Mouse (Mus musculus) forebrain, embryonic 14.5 days (tissue): ENCODE data around the gene Cck. TPM values are rescaled to one million over a fixed set of nuclear protein-coding genes. Genes with fewer than 3 reads are reported as not detected.

Experiments used
- ATAC-seq: fragments of 200-750 bp; cut with Nextera tagmentation; 2 replicates; pipeline ENCODE4 v1.8.0; 2017; ENCODE audit warnings: mild to moderate bottlenecking, moderate library complexity
- DNase-seq: peaks from one replicate; pipeline ENCODE4 v3.0.0-alpha.2; 2015; ENCODE audit warnings: low spot score
- H3K27ac ChIP-seq: fragments of 300-500 bp; sonication (generic); 2 replicates; pipeline ENCODE4 v1.5.1; 2014; ENCODE audit warnings: low read depth, mild to moderate bottlenecking, control low read depth, low read length, moderate library complexity
- H3K27me3 ChIP-seq: fragments of 300-500 bp; sonication (generic); replicated peaks from 2 replicates; pipeline ENCODE4 v1.6.1; 2014; ENCODE audit warnings: low read length, control low read depth, mixed read lengths; ENCODE audit not compliant: control insufficient read depth, insufficient read depth
- H3K36me3 ChIP-seq: fragments of 300-500 bp; sonication (generic); 2 replicates; pipeline ENCODE4 v1.6.1; 2014; ENCODE audit warnings: low read length, control low read depth; ENCODE audit not compliant: control insufficient read depth, insufficient read depth
- H3K4me1 ChIP-seq: fragments of 300-500 bp; sonication (generic); 2 replicates; pipeline ENCODE4 v1.6.1; 2014; ENCODE audit warnings: antibody characterized with exemption, low read length, control low read depth; ENCODE audit not compliant: control insufficient read depth, insufficient read depth
- H3K4me2 ChIP-seq: fragments of 300-500 bp; sonication (generic); 2 replicates; pipeline ENCODE4 v1.6.1; 2014; ENCODE audit warnings: mild to moderate bottlenecking, control low read depth, low read length
- H3K4me3 ChIP-seq: fragments of 300-500 bp; sonication (generic); 2 replicates; pipeline ENCODE4 v1.5.1; 2014; ENCODE audit warnings: low read depth, low read length, control low read depth
- H3K9ac ChIP-seq: fragments of 300-500 bp; sonication (generic); 2 replicates; pipeline ENCODE4 v1.6.1; 2014; ENCODE audit warnings: mild to moderate bottlenecking, low read length, control low read depth, moderate library complexity
- H3K9me3 ChIP-seq: fragments of 300-500 bp; sonication (generic); replicated peaks from 2 replicates; pipeline ENCODE4 v1.6.1; 2016; ENCODE audit warnings: low read length, control low read depth, mixed read lengths; ENCODE audit not compliant: control insufficient read depth
- WGBS: fragments of 180-500 bp; shearing (Covaris S2); extraction: QIAGEN DNeasy Blood & Tissue Kit; methylation state at CpG from one replicate; pipeline ENCODE4 v1.1.7; 2014; 5-methylcytosine and 5-hydroxymethylcytosine counted together
- polyA plus RNA-seq: library from polyadenylated mRNA; unstranded; fragments of >200 nt; fragmentation: Nextera tagmentation; extraction: Ambion mirVana; gene quantifications from 2 replicates; pipeline ENCODE4 v1.2.1, GENCODE M21; 2014

The Cck gene
- polyA plus RNA-seq, 1 experiment from 2014 or later: 30.2 TPM

DNA sequence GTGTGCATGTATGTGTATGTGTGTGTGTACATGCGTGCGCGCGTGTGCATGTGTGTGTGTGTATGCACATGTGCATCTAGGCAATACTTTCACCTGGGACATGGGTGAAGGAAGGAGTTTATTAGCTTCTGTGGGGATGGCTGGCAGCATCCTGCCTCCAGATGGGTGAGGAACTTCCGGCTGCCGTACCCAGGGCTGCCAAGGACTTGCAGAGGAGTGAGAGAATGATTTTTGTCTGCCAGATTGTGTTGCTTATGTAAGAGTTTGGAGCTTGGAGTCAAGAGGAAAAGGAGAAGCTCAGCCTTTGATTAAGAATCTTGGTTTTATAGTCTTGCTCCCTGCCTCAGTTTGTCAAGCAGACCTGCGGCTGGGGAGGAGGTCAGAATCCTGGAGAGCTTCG, 9.9 kb upstream of the Cck start:
- H3K9ac ChIP-seq: no peak overlapping the region
- no peaks in the 10 kb centered on the region for H3K27me3 ChIP-seq
- H3K4me1 ChIP-seq: no peaks in the 10 kb centered on the region
- H3K36me3 ChIP-seq: no peaks in the 10 kb centered on the region
- ATAC-seq: no peak
- peak; percentile 63 for DNase-seq
- H3K27ac ChIP-seq: no peak overlapping the region
- WGBS: 86% methylated on average over 8 of the region's 8 CpGs
- H3K4me2 ChIP-seq: no peak overlapping the region
- no peaks in the 10 kb centered on the region for H3K9me3 ChIP-seq
- H3K4me3 ChIP-seq: no peak overlapping the region

DNA sequence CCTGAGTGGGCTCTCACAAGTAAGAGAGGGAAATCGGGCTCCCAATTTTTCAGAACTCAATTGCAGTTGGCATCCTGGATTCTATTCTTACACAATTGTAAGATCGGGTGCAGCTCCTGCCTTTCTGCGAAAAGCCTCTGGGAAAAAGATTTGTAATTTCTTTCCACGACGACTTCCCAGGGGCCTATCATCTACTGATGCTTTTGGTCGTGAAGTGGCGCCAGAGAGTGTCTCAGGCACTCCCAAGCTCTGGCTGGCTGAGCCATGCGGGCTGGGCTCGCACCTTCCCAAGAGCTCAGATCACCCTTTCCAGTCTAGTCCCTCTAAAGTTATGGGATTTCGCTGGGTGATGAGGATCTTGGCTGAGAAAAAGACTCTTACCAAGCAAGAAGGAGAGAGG, 608 bp upstream of the Cck start:
- no peak overlapping the region for H3K4me3 ChIP-seq
- H3K4me1 ChIP-seq: peaks cover 9% of the 10 kb centered on the region
- H3K27me3 ChIP-seq: peaks cover 40% of the 10 kb centered on the region
- H3K27ac ChIP-seq: no peak overlapping the region
- no peaks in the 10 kb centered on the region for H3K36me3 ChIP-seq
- DNase-seq (no peak), ATAC-seq (no peak)
- H3K9me3 ChIP-seq: no peaks in the 10 kb centered on the region
- H3K4me2 ChIP-seq: no peak overlapping the region
- H3K9ac ChIP-seq: no peak overlapping the region
- WGBS: 21% methylated on average over 10 of the region's 10 CpGs

DNA sequence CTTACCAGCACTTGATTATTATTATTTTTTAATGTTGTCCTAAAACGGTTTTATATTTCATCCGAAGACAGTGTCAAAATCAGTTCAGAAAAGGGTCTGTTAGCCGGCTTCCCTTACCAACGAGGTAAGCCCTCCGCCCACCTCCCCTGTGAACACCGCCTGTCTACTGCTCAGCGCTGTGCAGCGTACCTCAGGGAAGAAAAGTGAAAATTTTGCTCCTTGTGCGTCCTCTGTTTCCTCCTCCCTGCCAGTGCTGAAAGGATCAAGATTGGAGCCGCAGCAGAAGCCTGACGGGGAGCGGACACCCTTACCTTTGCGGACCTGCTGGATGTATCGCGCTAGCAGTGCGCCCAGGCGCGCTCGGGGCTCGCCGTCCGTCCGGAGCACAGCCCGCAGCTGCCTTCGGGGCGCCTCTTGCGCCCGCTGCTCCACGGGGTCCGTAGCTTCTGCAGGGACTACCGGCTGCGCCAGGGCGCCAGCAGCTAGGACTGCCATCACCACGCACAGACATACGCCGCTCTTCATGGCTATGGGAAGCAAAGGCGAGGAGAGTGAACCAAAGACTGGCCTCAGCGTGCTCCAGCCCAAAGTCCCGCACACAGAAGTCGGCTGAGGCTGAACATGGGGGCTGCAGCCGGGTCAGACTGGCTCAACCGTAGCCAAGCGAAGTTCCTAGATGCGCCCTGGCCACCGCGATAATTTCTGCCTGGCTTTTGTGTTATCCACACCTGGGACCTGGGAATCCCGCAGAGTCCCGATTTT, 1.3 kb downstream of the Cck start:
- H3K27ac ChIP-seq: no peak overlapping the region
- H3K4me2 ChIP-seq: peak overlapping the region; percentile 52
- WGBS: 2% methylated on average over 48 of the region's 48 CpGs
- peaks cover 9% of the 10 kb centered on the region for H3K4me1 ChIP-seq
- H3K27me3 ChIP-seq: peaks cover 40% of the 10 kb centered on the region
- H3K9ac ChIP-seq: peak overlapping the region; percentile 55
- no peaks in the 10 kb centered on the region for H3K9me3 ChIP-seq
- DNase-seq (no peak), ATAC-seq (0 out of 2 replicates have a peak, but pooled peaks have one; percentile 20)
- H3K36me3 ChIP-seq: no peaks in the 10 kb centered on the region
- peak overlapping the region; percentile 31 for H3K4me3 ChIP-seq

DNA sequence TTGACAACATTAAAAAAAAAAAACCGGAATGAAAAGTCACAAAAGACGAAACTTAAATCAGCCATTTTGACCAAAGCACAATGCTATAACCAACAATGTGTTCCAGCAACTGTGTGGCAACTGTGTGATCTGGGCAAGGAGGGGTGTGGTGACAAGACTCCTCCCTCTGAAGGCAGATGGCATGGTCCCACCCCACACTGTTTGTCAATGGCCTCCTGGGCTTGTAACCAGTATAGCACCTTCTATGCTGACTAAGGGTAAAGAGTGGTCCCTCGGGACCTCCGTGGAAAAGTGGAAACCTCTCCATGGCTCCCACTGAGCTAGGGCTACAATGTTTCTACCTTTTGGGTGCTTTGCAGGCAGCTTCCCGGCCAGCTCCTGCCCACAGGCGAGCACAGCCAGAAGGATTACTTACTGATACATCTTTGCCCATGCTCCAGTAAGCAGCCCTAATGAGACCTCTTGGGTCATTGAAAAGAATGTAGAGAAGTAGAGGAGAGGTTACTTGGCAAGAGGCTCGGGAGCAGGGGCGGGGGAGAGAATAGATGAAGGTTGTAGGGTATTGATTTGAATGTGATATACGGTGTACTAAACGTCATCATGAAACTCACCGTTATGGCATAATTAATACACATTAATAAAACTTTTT, 3.8 kb downstream of the Cck start:
- Histone ChIP-seq H3K36me3 (no peaks in the 10 kb centered on the region), H3K27me3 (peaks cover 40% of the 10 kb centered on the region), H3K9me3 (no peaks in the 10 kb centered on the region), H3K4me1 (peaks cover 9% of the 10 kb centered on the region), H3K4me2 (no peak overlapping the region), H3K27ac (no peak overlapping the region), H3K4me3 (no peak overlapping the region), H3K9ac (no peak overlapping the region)
- DNase-seq (no peak), ATAC-seq (0 out of 2 replicates have a peak, but pooled peaks have one; percentile 44)
- WGBS: 49% methylated on average over 11 of the region's 11 CpGs

DNA sequence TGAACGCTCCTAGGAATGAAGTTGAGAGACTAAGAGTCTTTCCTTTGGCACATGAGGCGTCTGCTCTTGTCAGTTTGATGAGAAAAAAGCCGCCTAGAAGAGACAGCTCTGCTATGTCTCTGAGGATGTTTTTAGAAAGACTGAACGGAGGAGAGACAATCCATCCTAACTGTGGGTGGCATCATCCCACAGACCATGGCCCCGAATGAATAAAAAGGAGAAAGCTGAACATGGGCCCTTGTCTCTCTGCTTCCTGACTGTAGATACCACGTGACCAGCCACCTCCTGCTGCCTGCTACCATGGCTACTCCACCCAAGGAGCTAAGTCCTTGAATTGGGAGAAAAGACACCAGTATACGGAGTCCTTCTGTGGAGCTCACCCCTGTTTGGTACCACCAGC, 8.3 kb downstream of the Cck start:
- Histone ChIP-seq H3K4me1 (peaks cover 3% of the 10 kb centered on the region; the same call in 1 of the 2 replicates), H3K4me2 (no peak overlapping the region), H3K4me3 (no peak overlapping the region), H3K27me3 (peaks cover 4% of the 10 kb centered on the region), H3K36me3 (no peaks in the 10 kb centered on the region), H3K9ac (no peak overlapping the region), H3K27ac (no peak overlapping the region), H3K9me3 (no peaks in the 10 kb centered on the region)
- WGBS: 77% methylated on average over 7 of the region's 7 CpGs
- ATAC-seq (no peak), DNase-seq (no peak)

DNA sequence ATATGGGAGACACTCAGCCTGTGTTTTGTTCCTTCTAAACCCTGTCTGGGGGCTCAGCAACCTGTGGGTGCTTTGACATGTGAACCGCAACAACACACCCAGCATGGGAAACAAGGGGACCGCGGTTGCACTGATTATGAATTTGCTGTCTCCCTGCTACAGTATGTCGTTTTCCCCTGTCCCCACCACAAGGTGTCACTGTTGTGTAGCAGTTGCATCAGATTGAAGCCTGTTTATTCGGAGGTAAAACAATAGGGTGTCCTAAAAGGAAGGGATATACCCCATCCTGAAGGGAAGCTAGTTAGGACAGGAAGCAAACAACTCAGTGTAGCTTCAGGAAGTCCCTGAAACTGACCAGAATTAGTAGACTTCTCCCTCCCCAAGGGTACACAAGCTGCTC, 16.0 kb downstream of the Cck start:
- DNase-seq (peak; percentile 92), ATAC-seq (peak; percentile 73)
- Histone ChIP-seq H3K4me3 (no peak overlapping the region), H3K4me2 (no peak overlapping the region), H3K27ac (no peak overlapping the region), H3K9me3 (no peaks in the 10 kb centered on the region), H3K9ac (no peak overlapping the region), H3K36me3 (peaks cover 3% of the 10 kb centered on the region; the same call in 1 of the 2 replicates), H3K4me1 (peaks cover 4% of the 10 kb centered on the region; the same call in 1 of the 2 replicates), H3K27me3 (no peaks in the 10 kb centered on the region)
- WGBS: 28% methylated on average over 5 of the region's 5 CpGs

DNA sequence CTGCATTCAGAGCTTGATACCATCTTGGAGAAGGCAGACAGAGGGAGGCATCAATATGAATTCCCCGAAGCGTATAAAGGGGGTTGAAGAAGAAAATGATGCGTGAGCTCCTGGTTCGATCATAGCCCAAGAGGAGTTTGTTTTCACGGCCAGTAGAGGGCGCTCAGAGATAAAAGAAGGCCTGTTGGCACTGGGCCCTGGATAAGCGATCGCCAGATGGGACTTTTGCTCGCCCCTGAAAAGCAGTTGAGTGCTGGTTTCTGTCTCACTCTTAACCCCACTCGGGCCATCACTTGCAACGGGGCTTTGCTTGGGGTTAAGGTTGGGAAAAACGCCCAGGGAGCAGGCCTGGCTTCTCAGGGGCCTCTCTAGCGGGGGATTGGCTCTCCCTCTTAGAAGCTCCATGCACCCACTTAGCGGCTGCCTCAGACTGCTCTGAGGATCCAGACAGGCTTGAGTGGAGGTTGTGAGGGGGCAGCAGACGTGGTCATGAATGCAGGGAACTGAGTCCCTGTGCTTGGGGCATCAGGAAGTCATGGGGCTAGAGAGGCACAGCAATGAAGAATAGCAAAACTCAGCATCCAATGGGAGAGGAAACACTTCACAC, 18.1 kb downstream of the Cck start:
- peak overlapping the region; percentile 33 for H3K4me2 ChIP-seq
- H3K27ac ChIP-seq: peak overlapping the region; percentile 48; the same call in 1 of the 2 replicates
- H3K4me1 ChIP-seq: peaks cover 4% of the 10 kb centered on the region; the same call in 1 of the 2 replicates
- H3K36me3 ChIP-seq: peaks cover 23% of the 10 kb centered on the region
- peak overlapping the region; percentile 17; the same call in 1 of the 2 replicates for H3K9ac ChIP-seq
- H3K4me3 ChIP-seq: no peak overlapping the region
- no peaks in the 10 kb centered on the region for H3K27me3 ChIP-seq
- no peaks in the 10 kb centered on the region for H3K9me3 ChIP-seq
- WGBS: 7% methylated on average over 15 of the region's 15 CpGs
- peak; percentile 93 for DNase-seq
- peak; percentile 74 for ATAC-seq

DNA sequence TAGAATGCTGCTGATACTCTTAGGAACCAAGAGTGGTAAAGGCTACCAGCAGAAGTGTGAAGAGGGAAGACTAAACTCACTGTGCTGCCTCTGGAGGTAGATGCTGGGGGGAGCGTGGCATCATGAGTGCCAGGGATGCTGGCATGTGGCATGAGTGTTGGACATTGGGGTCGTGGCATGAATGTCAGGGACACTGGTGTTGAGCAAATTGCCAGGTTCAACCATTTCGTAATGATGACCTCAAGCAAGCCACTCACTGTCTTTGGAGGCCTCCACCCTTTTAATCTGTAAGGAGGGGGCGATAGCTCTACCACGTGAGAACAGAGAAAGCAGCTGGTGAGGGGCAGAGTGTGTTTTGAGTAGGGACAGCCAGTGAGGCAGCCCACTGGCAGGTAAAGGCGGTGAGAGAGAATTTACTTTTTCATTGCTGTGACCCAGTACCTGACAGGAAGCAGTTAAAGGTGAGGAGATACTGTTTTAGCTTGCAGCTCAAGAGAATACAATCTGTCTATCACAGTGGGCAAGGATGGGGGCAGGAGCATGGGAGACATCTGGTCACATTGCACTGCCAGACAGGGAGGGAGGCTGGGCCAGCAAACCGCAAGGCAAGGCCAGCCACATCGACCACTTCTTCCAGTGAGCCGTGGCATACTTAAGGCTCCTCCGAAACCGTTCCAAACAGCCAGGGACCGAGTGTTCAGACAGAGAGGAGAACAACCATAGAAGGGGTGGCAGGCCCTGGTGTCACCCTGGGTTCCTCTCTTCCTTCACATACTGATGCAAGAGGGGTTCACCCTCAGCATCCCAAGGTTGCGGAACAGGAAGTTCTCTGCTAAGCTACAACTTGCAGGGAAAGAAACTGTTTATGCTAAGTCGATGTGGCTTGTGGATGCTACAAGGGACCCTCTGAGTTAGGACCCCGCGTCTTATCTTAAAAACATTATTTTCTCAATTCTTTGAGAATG, 19.7 kb downstream of the Cck start:
- Histone ChIP-seq H3K4me2 (no peak overlapping the region), H3K4me1 (peaks cover 4% of the 10 kb centered on the region; the same call in 1 of the 2 replicates), H3K9me3 (no peaks in the 10 kb centered on the region), H3K36me3 (peaks cover 40% of the 10 kb centered on the region), H3K9ac (no peak overlapping the region), H3K27ac (no peak overlapping the region), H3K27me3 (no peaks in the 10 kb centered on the region), H3K4me3 (no peak overlapping the region)
- 77% methylated on average over 16 of the region's 16 CpGs for WGBS
- DNase-seq (no peak), ATAC-seq (no peak)
